Mouse (Mus musculus) adrenal gland, postnatal 14 days (tissue): ENCODE results near the gene Igf2bp3. TPM values are rescaled to one million over a fixed set of nuclear protein-coding genes. Genes with fewer than 3 reads are reported as not detected.
A peak's percentile ranks its signal among the peaks of the same experiment; 100 is the strongest.
"Not testable (repeated sequence)": the region's sequence is repeated elsewhere in the genome, so short reads cannot be mapped to it uniquely, and the experiment has no call there.

Experiments
- DNase-seq: peaks from one replicate; pipeline ENCODE4 v3.0.0; 2021; ENCODE audit warnings: mixed read lengths
- long read RNA-seq, 2 experiments: library from polyadenylated mRNA; stranded (forward); transcript quantifications; one replicate each; pipeline ENCODE4 v2.0.0; 2021
- total RNA-seq: library from RNA; stranded (reverse); gene quantifications from 2 replicates; pipeline ENCODE4 v1.2.3, GENCODE M21; 2021

Igf2bp3 gene
- 2.8 and 3.1 TPM in 2 replicates for total RNA-seq
- long read RNA-seq, experiment 1, full-length matches to known transcripts: 4 of 6 reads
- long read RNA-seq, experiment 1, partial matches to known transcripts: 0 of 6 reads
- long read RNA-seq, experiment 1, other reads (novel, unspliced or antisense): 2 of 6 reads
- long read RNA-seq, experiment 2, full-length matches to known transcripts: 4 of 11 reads
- long read RNA-seq, experiment 2, partial matches to known transcripts: 0 of 11 reads
- long read RNA-seq, experiment 2, other reads (novel, unspliced or antisense): 7 of 11 reads

DNA sequence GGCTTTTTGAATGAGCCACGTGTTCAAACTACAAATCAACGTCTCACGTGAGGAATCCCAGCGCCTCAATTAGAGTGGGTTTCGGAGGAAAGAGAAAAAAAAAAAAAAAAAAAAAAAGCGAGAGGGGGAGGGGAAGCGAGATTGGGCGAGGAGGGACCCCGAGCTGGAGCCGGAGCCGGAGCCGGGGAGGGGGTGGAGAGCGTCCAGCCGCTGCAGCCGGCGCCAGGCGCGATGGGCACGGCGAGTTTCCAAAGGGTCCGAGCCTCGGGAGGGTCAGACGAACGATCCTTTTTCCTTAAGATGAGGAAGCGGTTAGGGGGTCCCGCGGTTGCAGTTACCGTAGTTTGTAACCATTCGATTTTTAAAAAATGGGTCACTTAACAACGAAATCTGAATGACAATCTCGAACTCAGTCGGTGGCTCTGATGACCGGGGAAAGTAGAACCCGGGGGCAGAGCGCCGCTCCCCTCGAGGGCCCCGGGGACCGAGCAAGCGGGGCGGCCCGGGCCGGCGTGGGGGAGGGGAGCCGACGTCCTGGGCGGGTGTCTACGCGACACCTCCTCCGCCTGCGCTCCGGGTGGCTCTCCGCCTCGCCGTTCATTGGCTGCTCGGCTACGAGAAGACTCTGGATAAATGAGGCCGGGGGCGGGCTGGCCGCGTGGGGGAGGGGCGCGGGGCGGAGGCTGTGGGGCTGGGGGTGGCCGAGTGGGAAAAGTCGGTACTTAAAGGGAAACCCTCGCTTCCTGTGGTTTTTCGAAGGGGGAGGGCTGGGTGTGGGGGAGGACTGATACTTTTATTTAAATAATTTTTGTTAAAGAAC lies at the start of gene Igf2bp3:
Igf2bp3 (minus strand) TSS at position 30 of the 820 bp plus-strand sequence.
- peak; percentile 79 for DNase-seq

GRCm38 (mm10) chr6:49264446-49264845 lies 49.7 kb upstream of the Igf2bp3 start:
- DNase-seq: not testable (repeated sequence)

GRCm38 (mm10) chr6:49263847-49264243 lies 49.1 kb upstream of the Igf2bp3 start, which contains the start of gene Tra2a:
Tra2a (minus strand) TSS chr6:49264033.
- DNase-seq: peak; percentile 98

- DNase-seq: peak; percentile 66
Observed at GRCm38 (mm10) chr6:49263081-49263846, 48.5 kb upstream of the Igf2bp3 start.

DNA sequence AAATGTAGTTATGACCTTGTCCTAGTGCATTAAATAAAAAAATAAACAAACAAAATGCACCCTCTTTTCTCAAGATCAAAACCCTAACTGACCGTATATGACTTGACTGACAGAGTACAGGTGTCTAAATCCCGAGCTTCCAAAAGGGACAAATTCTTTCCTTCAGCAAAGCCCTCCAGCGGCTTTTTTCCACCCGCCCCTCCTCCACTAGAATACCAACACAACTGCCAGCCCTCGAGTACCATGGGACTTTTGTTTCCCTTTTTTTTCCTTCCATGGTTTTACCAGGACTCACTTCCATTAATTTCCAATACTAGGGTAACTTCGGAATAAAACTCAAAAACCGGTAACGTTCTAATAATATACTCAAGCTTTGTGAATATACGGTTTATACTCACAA lies 47.7 kb upstream of the Igf2bp3 start:
- no peak for DNase-seq

GRCm38 (mm10) chr6:49259711-49260110 lies 45.0 kb upstream of the Igf2bp3 start:
- DNase-seq: no peak

DNA sequence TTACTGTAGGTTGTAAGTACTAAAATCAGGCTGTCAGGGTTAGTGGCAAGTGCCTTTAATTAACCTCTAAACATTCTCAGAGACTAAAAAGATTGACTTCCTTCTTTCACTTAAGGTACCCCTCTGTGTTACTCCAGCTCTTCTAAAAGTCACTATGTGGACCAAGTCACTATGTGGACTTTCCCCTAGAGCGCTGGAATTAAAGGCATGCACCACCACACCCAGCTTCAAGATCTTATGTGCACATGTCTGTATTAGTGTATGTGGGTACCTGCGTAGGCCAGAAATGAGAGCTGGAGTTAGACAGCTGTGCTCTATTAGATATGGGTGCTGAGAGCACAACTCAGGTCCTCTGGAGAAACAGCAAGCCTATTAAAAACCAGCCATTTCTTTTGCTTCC lies 43.1 kb upstream of the Igf2bp3 start:
- DNase-seq: no peak

GRCm38 (mm10) chr6:49252207-49252606 lies 37.5 kb upstream of the Igf2bp3 start:
- no peak for DNase-seq

GRCm38 (mm10) chr6:49251199-49251598 lies 36.4 kb upstream of the Igf2bp3 start:
- no peak for DNase-seq

DNA sequence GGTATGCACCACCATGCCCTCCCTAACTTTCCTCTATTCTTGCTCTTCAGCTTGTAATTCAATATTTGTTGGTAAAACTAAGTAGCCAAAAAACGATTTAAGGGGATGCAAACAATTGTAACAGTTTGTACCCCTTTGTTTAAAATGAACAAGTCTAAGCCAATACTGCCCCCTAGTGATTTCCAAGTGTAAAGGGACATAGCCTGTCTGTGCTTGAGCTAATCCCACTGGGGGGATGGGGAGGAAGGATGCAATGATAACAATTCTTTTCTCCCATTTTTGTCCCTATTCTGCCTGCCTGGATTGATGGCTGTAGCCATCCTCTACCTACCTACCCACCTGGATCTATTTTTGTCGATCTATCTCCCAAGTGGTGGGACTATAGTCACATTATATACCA lies 32.5 kb upstream of the Igf2bp3 start:
- DNase-seq: no peak

DNA sequence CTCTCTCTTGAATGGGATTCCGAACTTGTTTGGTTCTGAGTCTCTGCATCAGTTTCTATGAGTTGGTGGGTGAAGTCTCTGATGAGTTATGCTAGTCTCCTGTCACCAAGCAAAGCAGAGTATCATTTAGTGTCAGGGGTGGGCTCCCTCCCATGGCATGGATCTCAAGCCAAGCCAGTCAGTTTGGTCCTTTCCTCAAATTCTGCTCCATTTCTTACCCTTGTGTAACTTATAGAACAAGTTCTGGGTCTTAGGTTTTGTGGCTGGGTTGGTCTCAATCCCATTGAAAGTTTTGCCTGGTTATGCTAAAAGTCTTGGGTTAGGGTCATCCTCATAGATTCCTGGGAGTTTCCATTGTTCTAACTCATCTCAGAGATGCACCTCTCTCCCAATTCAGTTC lies 27.6 kb upstream of the Igf2bp3 start:
- DNase-seq: no peak

- DNase-seq: no peak
Observed at GRCm38 (mm10) chr6:49241562-49241961, 26.8 kb upstream of the Igf2bp3 start.

DNA sequence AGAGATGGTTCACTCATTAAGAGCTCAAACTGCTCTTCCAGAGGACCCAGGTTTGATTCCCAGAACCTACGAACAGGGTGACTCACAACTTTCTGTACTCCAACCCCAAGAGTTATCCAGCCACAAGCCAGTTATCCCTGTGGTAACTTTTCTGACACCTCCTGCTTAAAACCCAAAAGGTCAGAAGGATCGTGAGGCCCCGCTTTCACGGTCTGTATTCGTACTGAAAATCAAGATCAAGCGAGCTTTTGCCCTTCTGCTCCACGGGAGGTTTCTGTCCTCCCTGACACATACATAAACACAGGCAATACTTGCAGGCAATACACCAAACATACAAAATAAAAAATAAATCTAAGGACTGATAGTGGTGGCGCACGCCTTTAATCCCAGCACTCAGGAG lies 21.6 kb upstream of the Igf2bp3 start:
- peak; percentile 100 for DNase-seq

DNA sequence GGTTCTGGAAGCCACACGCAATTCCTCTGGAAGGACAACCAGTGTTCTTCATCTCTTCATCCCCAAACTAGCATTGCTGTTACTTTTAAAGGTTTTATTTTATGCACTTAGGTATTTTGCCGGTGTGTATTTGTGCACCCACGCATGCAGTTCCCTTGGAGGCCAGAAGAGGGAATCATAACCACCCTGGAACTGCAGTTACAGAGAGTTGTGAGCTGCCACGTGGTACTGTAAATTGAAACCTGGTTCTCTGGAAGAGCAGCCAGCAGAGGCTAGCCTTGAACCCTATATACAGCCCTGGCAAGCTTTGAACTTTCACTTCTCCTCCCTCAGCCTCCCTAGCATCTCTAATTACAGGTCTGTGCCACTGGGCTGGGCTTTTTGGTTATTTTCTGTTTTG lies 18.6 kb upstream of the Igf2bp3 start:
- peak; percentile 42 for DNase-seq

DNA sequence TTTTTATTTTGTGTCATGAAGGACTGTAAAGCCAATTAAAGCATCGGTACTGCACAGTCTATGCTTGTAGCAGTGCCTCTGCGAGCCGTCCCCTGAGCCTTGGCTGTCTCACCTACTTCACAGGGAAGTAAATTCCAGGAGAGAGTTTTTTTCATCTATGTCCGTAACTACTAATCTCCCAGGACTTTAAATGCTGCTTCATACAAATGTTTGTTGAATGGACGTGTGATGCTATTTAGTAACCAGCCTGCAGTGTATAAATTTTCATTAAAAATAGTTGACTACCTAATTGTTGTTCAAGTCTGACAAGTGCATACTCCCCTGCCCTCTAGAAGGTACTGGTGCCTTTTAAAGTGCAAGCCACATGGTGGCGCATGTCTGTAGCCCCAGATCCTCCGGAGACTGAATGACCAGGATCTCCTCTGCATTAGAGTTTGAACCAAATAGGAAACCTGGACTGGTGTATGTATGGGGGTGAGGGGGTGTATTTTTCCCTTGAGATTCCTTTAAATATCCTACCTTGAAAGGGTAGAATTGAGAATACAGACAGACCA lies 13.4 kb upstream of the Igf2bp3 start:
- DNase-seq: peak; percentile 57

GRCm38 (mm10) chr6:49227184-49227735 lies 12.5 kb upstream of the Igf2bp3 start:
- peak; percentile 56 for DNase-seq

DNA sequence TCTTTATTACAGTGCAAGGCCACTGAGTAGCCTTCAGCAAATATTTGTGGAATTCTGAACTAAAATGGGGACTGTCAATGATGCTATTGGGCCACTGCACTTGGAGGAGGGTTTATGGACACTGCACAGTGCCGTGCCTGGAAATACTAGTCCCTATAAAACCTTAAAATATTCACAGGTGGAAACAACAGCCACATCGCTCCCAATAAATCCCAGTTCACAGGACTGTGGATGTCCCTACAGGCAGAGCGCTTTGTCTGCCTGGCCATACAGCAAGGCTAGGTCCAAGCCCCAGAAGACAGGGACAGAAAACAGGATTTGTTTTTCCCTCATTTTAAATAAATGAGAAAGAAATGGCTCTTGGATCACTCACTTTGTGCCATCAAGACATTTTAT lies 11.0 kb upstream of the Igf2bp3 start:
- no peak for DNase-seq

DNA sequence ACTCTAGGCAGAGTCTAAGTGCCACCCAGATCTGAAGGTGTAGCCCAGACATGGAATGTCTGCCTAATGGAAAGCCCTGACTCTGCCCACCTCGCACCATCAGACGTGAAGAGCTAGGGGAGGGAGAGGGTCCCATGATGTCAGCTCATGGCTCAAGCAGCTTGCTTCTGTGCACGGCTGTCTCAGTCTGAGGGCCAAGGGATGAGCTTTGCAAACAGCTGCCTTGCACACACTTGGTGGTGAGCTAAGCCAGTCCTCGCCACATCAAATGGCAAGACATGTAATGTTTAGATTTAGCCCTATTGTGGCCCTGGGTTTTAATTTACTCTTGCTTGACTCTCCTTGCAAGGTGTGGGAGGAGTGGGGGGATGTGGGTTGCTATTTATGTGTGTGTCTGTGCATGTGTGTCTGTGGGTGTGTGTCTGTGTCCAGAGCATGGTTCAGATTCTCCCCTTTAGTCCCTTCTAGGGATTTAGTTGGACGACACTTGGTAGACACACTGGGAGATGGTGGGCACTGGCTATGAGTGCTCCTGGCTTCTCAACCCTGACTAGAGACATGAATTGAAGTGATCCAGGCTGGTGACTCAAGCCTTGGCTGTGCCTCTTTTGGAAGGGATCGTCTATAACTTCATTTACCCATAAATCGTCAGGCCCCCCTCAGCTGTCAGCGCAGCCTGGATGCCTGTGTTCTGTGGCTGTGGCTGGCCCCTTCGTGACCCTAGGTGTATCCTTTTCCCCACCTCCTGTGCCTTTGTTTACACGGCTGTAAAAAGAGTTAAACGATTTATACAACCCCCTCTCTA lies 10.4 kb upstream of the Igf2bp3 start:
- DNase-seq: no peak

DNA sequence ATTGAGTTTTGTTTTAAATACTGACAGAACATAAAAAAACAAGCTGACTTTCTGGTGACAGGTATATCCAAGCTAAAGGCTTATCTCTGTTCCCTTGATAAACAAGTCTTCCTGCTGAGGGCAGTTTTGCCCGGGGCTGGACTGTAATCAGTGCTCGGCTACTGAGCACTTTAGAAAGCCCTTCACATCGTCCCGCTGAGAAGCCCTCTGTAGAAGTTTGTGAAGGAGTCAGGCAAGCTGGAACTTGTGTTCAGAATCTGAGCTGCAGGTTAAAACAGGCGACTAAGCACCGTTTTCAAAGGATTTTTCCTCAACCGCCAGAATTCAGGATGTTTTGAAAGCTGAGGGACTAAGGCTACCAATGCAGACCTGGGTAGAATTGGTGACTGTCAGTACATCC lies 7.1 kb upstream of the Igf2bp3 start:
- no peak for DNase-seq

DNA sequence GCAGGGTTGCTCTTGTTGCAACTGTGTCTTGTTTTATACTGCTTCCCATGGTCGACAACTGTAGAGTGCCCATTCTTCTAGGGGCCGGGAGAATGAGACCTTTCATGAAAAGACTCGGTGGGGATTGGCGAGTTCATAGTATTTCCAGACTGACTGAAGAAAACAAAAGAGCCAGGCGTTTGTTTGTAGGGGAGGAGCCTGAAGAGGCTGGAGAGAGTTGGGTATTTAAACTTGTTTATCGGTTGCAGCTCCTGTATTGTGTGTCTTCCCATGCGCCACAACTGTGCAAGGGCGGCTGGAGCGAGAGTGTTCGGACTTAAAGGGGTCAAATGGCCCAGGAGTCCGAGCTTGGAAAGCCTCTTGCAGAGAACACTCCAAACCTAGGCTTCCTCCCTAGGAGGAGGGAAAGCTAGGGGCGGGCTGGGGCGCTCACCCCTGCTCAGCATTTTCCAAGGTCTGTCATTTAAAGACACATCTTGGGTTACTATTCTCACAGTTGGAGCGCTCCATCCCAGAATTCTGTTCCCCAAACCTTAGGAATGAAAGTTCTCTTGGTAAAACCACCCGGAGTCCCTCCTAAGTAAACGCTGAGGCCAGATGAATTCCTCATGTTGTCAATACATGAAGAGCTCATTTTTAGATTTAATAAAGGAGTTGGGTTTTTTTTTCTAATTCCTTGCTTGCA lies 5.3 kb upstream of the Igf2bp3 start:
- DNase-seq: no peak
